Mouse (Mus musculus) kidney, embryonic 14.5 days (tissue): ENCODE measurements at regions not wholly inside any gene's neighbourhood (a gene's known extent, or its start where the extent isn't known, plus 50 kb on each side); places are given as distances from the start of the nearest gene placed in this dataset.
A peak's percentile ranks its signal among the peaks of the same experiment; 100 is the strongest.

ENCODE experiments used
- ATAC-seq: fragments of 200-750 bp; cut with Nextera tagmentation; 2 replicates; pipeline ENCODE4 v1.8.0; 2017; ENCODE audit warnings: moderate number of reproducible peaks, mild to moderate bottlenecking, moderate TSS enrichment, moderate library complexity; ENCODE audit not compliant: low FRiP score, low TSS enrichment
- H3K27ac ChIP-seq: fragments of 300-500 bp; sonication (generic); 2 replicates; pipeline ENCODE4 v1.5.1; 2014; ENCODE audit warnings: low read depth, mild to moderate bottlenecking, low read length, moderate library complexity, mixed read lengths
- H3K27me3 ChIP-seq: fragments of 300-500 bp; sonication (generic); 2 replicates; pipeline ENCODE4 v1.6.1; 2014; ENCODE audit warnings: mild to moderate bottlenecking, low read length; ENCODE audit not compliant: control insufficient read depth, insufficient read depth
- H3K36me3 ChIP-seq: fragments of 300-500 bp; sonication (generic); 2 replicates; pipeline ENCODE4 v1.6.1; 2014; ENCODE audit warnings: low read length, mixed read lengths; ENCODE audit not compliant: control insufficient read depth, insufficient read depth
- H3K4me1 ChIP-seq: fragments of 300-500 bp; sonication (generic); 2 replicates; pipeline ENCODE4 v1.6.1; 2014; ENCODE audit warnings: low read length, mixed read lengths; ENCODE audit not compliant: control insufficient read depth, insufficient read depth
- H3K4me2 ChIP-seq: fragments of 300-500 bp; sonication (generic); replicated peaks from 2 replicates; pipeline ENCODE4 v1.6.1; 2014; ENCODE audit warnings: low read depth, mild to moderate bottlenecking, low read length
- H3K4me3 ChIP-seq: fragments of 300-500 bp; sonication (generic); 2 replicates; pipeline ENCODE4 v1.5.1; 2014; ENCODE audit warnings: mild to moderate bottlenecking, low read length
- H3K9ac ChIP-seq: fragments of 300-500 bp; sonication (generic); 2 replicates; pipeline ENCODE4 v1.6.1; 2014; ENCODE audit warnings: low read depth, mild to moderate bottlenecking, low read length, moderate library complexity
- H3K9me3 ChIP-seq: fragments of 300-500 bp; sonication (generic); 2 replicates; pipeline ENCODE4 v1.6.1; 2016; ENCODE audit warnings: low read length; ENCODE audit not compliant: control insufficient read depth
- WGBS: fragments of 180-500 bp; shearing (Covaris S2); extraction: QIAGEN DNeasy Blood & Tissue Kit; methylation state at CpG from one replicate; pipeline ENCODE4 v1.1.7; 2014; 5-methylcytosine and 5-hydroxymethylcytosine counted together

- 73% methylated on average over 3 of the region's 3 CpGs for WGBS
- no peak overlapping the region for H3K9ac ChIP-seq
- H3K27me3 ChIP-seq: no peaks in the 10 kb centered on the region
- no peak overlapping the region for H3K4me2 ChIP-seq
- no peak overlapping the region for H3K27ac ChIP-seq
- no peaks in the 10 kb centered on the region for H3K9me3 ChIP-seq
- no peaks in the 10 kb centered on the region for H3K4me1 ChIP-seq
- no peak overlapping the region for H3K4me3 ChIP-seq
- no peak for ATAC-seq
- H3K36me3 ChIP-seq: no peaks in the 10 kb centered on the region
Measured at GRCm38 (mm10) chr10:96430142-96430541, 186.7 kb upstream of the Btg1 start.

- H3K9me3 ChIP-seq: no peaks in the 10 kb centered on the region
- H3K4me2 ChIP-seq: no peak overlapping the region
- no peak for ATAC-seq
- H3K27me3 ChIP-seq: no peaks in the 10 kb centered on the region
- H3K4me3 ChIP-seq: no peak overlapping the region
- WGBS: 80% methylated on average over 6 of the region's 6 CpGs
- no peak overlapping the region for H3K27ac ChIP-seq
- H3K4me1 ChIP-seq: no peaks in the 10 kb centered on the region
- H3K36me3 ChIP-seq: no peaks in the 10 kb centered on the region
- H3K9ac ChIP-seq: no peak overlapping the region
Measured at GRCm38 (mm10) chr10:96435109-96435508, 181.7 kb upstream of the Btg1 start.

- no peak for ATAC-seq
- Histone ChIP-seq H3K4me2 (no peak overlapping the region), H3K4me1 (no peaks in the 10 kb centered on the region), H3K4me3 (no peak overlapping the region), H3K27ac (no peak overlapping the region), H3K9me3 (no peaks in the 10 kb centered on the region), H3K9ac (no peak overlapping the region), H3K27me3 (no peaks in the 10 kb centered on the region), H3K36me3 (no peaks in the 10 kb centered on the region)
- 86% methylated on average over 11 of the region's 11 CpGs for whole genome bisulfite sequencing
Measured at GRCm38 (mm10) chr10:96438398-96439103, 178.3 kb upstream of the Btg1 start.

- no peak overlapping the region for H3K27ac ChIP-seq
- H3K9ac ChIP-seq: no peak overlapping the region
- no peaks in the 10 kb centered on the region for H3K36me3 ChIP-seq
- H3K27me3 ChIP-seq: no peaks in the 10 kb centered on the region
- no peaks in the 10 kb centered on the region for H3K4me1 ChIP-seq
- ATAC-seq: no peak
- no peaks in the 10 kb centered on the region for H3K9me3 ChIP-seq
- H3K4me2 ChIP-seq: no peak overlapping the region
- H3K4me3 ChIP-seq: no peak overlapping the region
Measured at GRCm38 (mm10) chr10:96442165-96442564, 174.6 kb upstream of the Btg1 start.

- Histone ChIP-seq H3K27ac (no peak overlapping the region), H3K4me3 (no peak overlapping the region), H3K36me3 (no peaks in the 10 kb centered on the region), H3K4me1 (no peaks in the 10 kb centered on the region), H3K27me3 (no peaks in the 10 kb centered on the region), H3K9ac (no peak overlapping the region), H3K4me2 (no peak overlapping the region), H3K9me3 (peaks cover 3% of the 10 kb centered on the region; the same call in 1 of the 2 replicates)
- ATAC-seq: no peak
- WGBS: 99% methylated on average over 4 of the region's 4 CpGs
Measured at GRCm38 (mm10) chr10:96450266-96450665, 166.5 kb upstream of the Btg1 start.

GRCm38 (mm10) chr10:96454857-96455256 is 161.9 kb upstream of the Btg1 start:
- peaks cover 3% of the 10 kb centered on the region; the same call in 1 of the 2 replicates for H3K9me3 ChIP-seq
- 90% methylated on average over 6 of the region's 6 CpGs for WGBS
- no peaks in the 10 kb centered on the region for H3K36me3 ChIP-seq
- no peaks in the 10 kb centered on the region for H3K27me3 ChIP-seq
- no peak overlapping the region for H3K4me3 ChIP-seq
- no peak overlapping the region for H3K9ac ChIP-seq
- ATAC-seq: no peak
- H3K4me1 ChIP-seq: no peaks in the 10 kb centered on the region; the same call in 1 of the 2 replicates
- H3K27ac ChIP-seq: no peak overlapping the region
- H3K4me2 ChIP-seq: no peak overlapping the region

- no peaks in the 10 kb centered on the region for H3K9me3 ChIP-seq
- H3K27me3 ChIP-seq: no peaks in the 10 kb centered on the region
- H3K27ac ChIP-seq: no peak overlapping the region
- no peaks in the 10 kb centered on the region for H3K36me3 ChIP-seq
- no peak overlapping the region for H3K9ac ChIP-seq
- H3K4me3 ChIP-seq: no peak overlapping the region
- H3K4me1 ChIP-seq: peaks cover 6% of the 10 kb centered on the region; the same call in 1 of the 2 replicates
- H3K4me2 ChIP-seq: no peak overlapping the region
- 45% methylated on average over 4 of the region's 4 CpGs for WGBS
- no peak for ATAC-seq
Measured at GRCm38 (mm10) chr10:96458551-96458950, 158.3 kb upstream of the Btg1 start.

GRCm38 (mm10) chr10:96459186-96459585 is 157.6 kb upstream of the Btg1 start:
- WGBS: 79% methylated on average over 3 of the region's 3 CpGs
- H3K4me3 ChIP-seq: no peak overlapping the region
- no peak overlapping the region for H3K27ac ChIP-seq
- ATAC-seq: no peak
- no peaks in the 10 kb centered on the region for H3K9me3 ChIP-seq
- H3K4me2 ChIP-seq: no peak overlapping the region
- H3K36me3 ChIP-seq: no peaks in the 10 kb centered on the region
- peaks cover 6% of the 10 kb centered on the region; the same call in 1 of the 2 replicates for H3K4me1 ChIP-seq
- no peak overlapping the region for H3K9ac ChIP-seq
- H3K27me3 ChIP-seq: no peaks in the 10 kb centered on the region

- H3K4me3 ChIP-seq: no peak overlapping the region
- H3K27me3 ChIP-seq: no peaks in the 10 kb centered on the region
- no peak overlapping the region for H3K4me2 ChIP-seq
- H3K36me3 ChIP-seq: no peaks in the 10 kb centered on the region
- no peak overlapping the region for H3K27ac ChIP-seq
- ATAC-seq: peak; percentile 49; the same call in 1 of the 2 replicates
- WGBS: 27% methylated on average over 9 of the region's 9 CpGs
- H3K9ac ChIP-seq: no peak overlapping the region
- H3K4me1 ChIP-seq: peaks cover 6% of the 10 kb centered on the region; the same call in 1 of the 2 replicates
- no peaks in the 10 kb centered on the region for H3K9me3 ChIP-seq
Measured at GRCm38 (mm10) chr10:96460151-96460550, 156.7 kb upstream of the Btg1 start.
